In the genomic region with DNA sequence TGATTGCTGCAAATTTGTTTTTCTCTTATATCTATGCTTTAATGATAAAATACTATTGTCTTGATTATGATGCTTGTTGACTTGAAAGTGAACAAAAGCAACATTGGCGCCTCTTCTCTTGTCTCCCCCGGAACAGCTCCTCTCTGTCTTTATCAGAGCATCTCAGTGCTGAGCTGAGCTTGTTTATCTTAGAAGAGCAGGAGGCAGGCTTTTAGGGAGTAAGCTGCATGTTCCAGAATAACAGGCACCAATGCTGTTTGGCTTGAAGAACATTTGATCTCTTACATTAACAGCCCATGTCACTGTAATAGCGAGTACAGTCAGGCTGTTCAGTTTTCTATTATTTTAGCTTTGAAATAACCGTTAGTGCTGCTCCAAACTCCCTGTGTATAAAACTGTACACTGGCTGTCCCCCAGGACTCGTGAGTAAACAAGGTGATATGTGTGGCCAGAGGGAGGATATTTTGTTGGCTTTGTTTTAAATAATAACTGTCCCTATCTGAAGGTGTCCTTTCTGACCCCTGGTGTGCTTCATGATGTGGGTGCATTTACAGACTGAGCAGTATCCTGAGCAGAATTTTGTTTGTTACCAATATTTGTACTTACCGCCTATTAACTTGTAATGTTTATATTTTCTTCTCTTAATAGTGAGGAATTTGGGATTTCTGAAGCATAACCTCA, we compare ENCODE assay signal across 1 mouse cellular context.
TF ChIP-seq lines count a peak whose summit lies in the region.

No protein-coding gene starts in this region.

TF ChIP-seq in MEL, 35 proteins besides CTCF, POLR2A, EP300 and RAD21 (continued from another document):
- TF ChIP-seq ETS1 (IDR thresholded peaks at IDR 0.05; ENCODE audit: low read depth, low read length): peak; percentile 89
- peak; percentile 30; the same call in 1 of the 2 replicates for TF ChIP-seq MYB (IDR thresholded peaks at IDR 0.05; ENCODE audit: low read depth, low read length)
- peak; percentile 49; the same call in 1 of the 2 replicates for TF ChIP-seq ELF1 (IDR thresholded peaks at IDR 0.05; ENCODE audit: low read depth, low read length)
- peak; percentile 63 for TF ChIP-seq HCFC1 (IDR thresholded peaks at IDR 0.05; ENCODE audit: low read depth, low read length)
- TF ChIP-seq GATA1 (IDR thresholded peaks at IDR 0.05; ENCODE audit: low read depth, low read length): peak; percentile 99
- no peak for TF ChIP-seq ZNF384 (IDR thresholded peaks at IDR 0.05; ENCODE audit: low read depth, low read length)
- peak; percentile 91 for TF ChIP-seq E2F4 (IDR thresholded peaks at IDR 0.05; ENCODE audit: borderline replicate concordance, low read depth, low read length)
- no peak for TF ChIP-seq MAZ (IDR thresholded peaks at IDR 0.05; ENCODE audit: low read depth, low read length)
- TF ChIP-seq ZMIZ1 (IDR thresholded peaks at IDR 0.05; ENCODE audit: low read depth, low read length): no peak
- no peak for TF ChIP-seq GABPA (IDR thresholded peaks at IDR 0.05; ENCODE audit: low read depth, low read length)
- peak; percentile 91 for TF ChIP-seq RCOR1 (IDR thresholded peaks at IDR 0.05; ENCODE audit: low read depth, low read length)
- no peak for TF ChIP-seq BHLHE40 (IDR thresholded peaks at IDR 0.05; ENCODE audit: borderline replicate concordance, low read depth, low read length)
- TF ChIP-seq JUND (IDR thresholded peaks at IDR 0.05; ENCODE audit: low read depth, low read length): no peak
- no peak for TF ChIP-seq CHD2 (IDR thresholded peaks at IDR 0.05; ENCODE audit: low read length)
- TF ChIP-seq MXI1 (IDR thresholded peaks at IDR 0.05; ENCODE audit: low read depth, low read length): peak; percentile 83; the same call in 1 of the 2 replicates
- TF ChIP-seq NELFE (IDR thresholded peaks at IDR 0.05; ENCODE audit: low read depth, low read length): no peak
- no peak for TF ChIP-seq CHD1 (IDR thresholded peaks at IDR 0.05; ENCODE audit: low read depth, low read length)
- no peak for TF ChIP-seq MAFK (IDR thresholded peaks at IDR 0.05; ENCODE audit: borderline replicate concordance, low read depth, low read length)
- TF ChIP-seq TBP (IDR thresholded peaks at IDR 0.05; ENCODE audit: low read depth, low read length): 0 out of 2 replicates have a peak, but pooled peaks have one; percentile 52
- TF ChIP-seq TAL1 (IDR thresholded peaks at IDR 0.05; ENCODE audit: low read length): peak; percentile 97
- TF ChIP-seq USF1 (IDR thresholded peaks at IDR 0.05; ENCODE audit: low read depth, low read length): no peak
- TF ChIP-seq ZKSCAN1 (IDR thresholded peaks at IDR 0.05; ENCODE audit: low read depth, low read length): no peak; the same call in 1 of the 2 replicates
- no peak for TF ChIP-seq SMC3 (IDR thresholded peaks at IDR 0.05; ENCODE audit: low read depth, low read length)
- TF ChIP-seq TCF12 (IDR thresholded peaks at IDR 0.05; ENCODE audit: low read depth, low read length): peak; percentile 98
- TF ChIP-seq USF2 (IDR thresholded peaks at IDR 0.05; ENCODE audit: borderline replicate concordance in 1 of 2, insufficient read depth in 1 of 2, low read depth in 1 of 2, low read length in 2 of 2): no peak
- TF ChIP-seq MEF2A (IDR thresholded peaks at IDR 0.05; ENCODE audit: extremely low read depth, insufficient replicate concordance, low read depth, low read length, poor library complexity, severe bottlenecking): no peak
